Mouse (Mus musculus): ENCODE measurements around the gene Sfpq.

- TF ChIP-seq POLR2A (IDR thresholded peaks at IDR 0.05; ENCODE audit: low read depth, low read length) (no peak), CTCF (conservative IDR thresholded peaks at IDR 0.05; ENCODE audit: insufficient read depth, insufficient read length, low read depth, low read length) (no peak)
Observed at GRCm38 (mm10) chr4:127043540-127043939, 22.4 kb downstream of the Sfpq start.
